Mouse (Mus musculus) ES-Bruce4 (cell line): ENCODE results near the gene Icosl. TPM values are rescaled to one million over a fixed set of nuclear protein-coding genes. Genes with fewer than 3 reads are reported as not detected.

Source experiments
- H3K27ac ChIP-seq: 2 replicates; pipeline ENCODE4 v1.5.1; 2012; ENCODE audit warnings: low read length, inconsistent platforms; ENCODE audit not compliant: insufficient read depth
- H3K27me3 ChIP-seq: 2 replicates; pipeline ENCODE4 v1.6.1; 2012; ENCODE audit warnings: mild to moderate bottlenecking, low read length, inconsistent platforms; ENCODE audit not compliant: control insufficient read depth, poor library complexity, insufficient read depth, severe bottlenecking
- H3K36me3 ChIP-seq: 2 replicates; pipeline ENCODE4 v1.6.1; 2012; ENCODE audit warnings: inconsistent platforms, mild to moderate bottlenecking, low read length, moderate library complexity; ENCODE audit not compliant: control insufficient read depth, poor library complexity, insufficient read depth, severe bottlenecking
- H3K4me1 ChIP-seq: one replicate; pipeline ENCODE4 v1.8.1; 2011; ENCODE audit warnings: low read length; ENCODE audit not compliant: control insufficient read depth, insufficient read depth
- H3K4me3 ChIP-seq: 2 replicates; pipeline ENCODE4 v1.5.1; 2011; ENCODE audit warnings: low read depth, mild to moderate bottlenecking, low read length
- H3K9ac ChIP-seq: 2 replicates; pipeline ENCODE4 v1.6.1; 2012; ENCODE audit warnings: low read depth, mild to moderate bottlenecking, inconsistent platforms; ENCODE audit not compliant: poor library complexity, severe bottlenecking
- H3K9me3 ChIP-seq: replicated peaks from 2 replicates; pipeline ENCODE4 v1.6.1; 2012; ENCODE audit warnings: mild to moderate bottlenecking, low read length, inconsistent platforms; ENCODE audit not compliant: control insufficient read depth, poor library complexity, insufficient read depth, severe bottlenecking
- CTCF ChIP-seq: IDR thresholded peaks from one replicate; pipeline ENCODE4 v1.8.1; 2011; ENCODE audit warnings: low read depth, low read length
- EP300 ChIP-seq: IDR thresholded peaks from 2 replicates; pipeline ENCODE4 v1.6.1; 2011; ENCODE audit warnings: low read depth, low read length; ENCODE audit not compliant: insufficient read depth
- POLR2A ChIP-seq: IDR thresholded peaks from one replicate; pipeline ENCODE4 v1.8.1; 2011; ENCODE audit warnings: low read length; ENCODE audit not compliant: insufficient read depth
- polyA plus RNA-seq: library from polyadenylated mRNA; stranded (reverse); fragments of >200 nt; gene quantifications from 2 replicates; pipeline ENCODE4 v1.2.4, GENCODE M21; 2011; ENCODE audit warnings: low read depth; ENCODE audit not compliant: missing spikeins, insufficient read depth, insufficient read length

The Icosl gene
- polyA plus RNA-seq, 1 experiment, result 13.5 TPM

GRCm38 (mm10) chr10:78037139-78037538 lies 32.0 kb upstream of the Icosl start:
- H3K4me3 ChIP-seq, result peak overlapping the region; percentile 60
- H3K27me3 ChIP-seq, result no peaks in the 10 kb centered on the region
- peaks cover 2% of the 10 kb centered on the region for H3K4me1 ChIP-seq
- no peaks in the 10 kb centered on the region for H3K9me3 ChIP-seq
- H3K9ac ChIP-seq, result no peak overlapping the region
- H3K27ac ChIP-seq, result no peak overlapping the region
- TF ChIP-seq CTCF (no peak), EP300 (0 out of 2 replicates have a peak, but pooled peaks have one; percentile 32), POLR2A (no peak)
- no peaks in the 10 kb centered on the region for H3K36me3 ChIP-seq

GRCm38 (mm10) chr10:78041647-78042046 lies 27.5 kb upstream of the Icosl start, which contains the start of gene Dnmt3l:
Gene Dnmt3l (plus strand): TSS chr10:78041947.
- Histone ChIP-seq H3K4me1 (peaks cover 6% of the 10 kb centered on the region), H3K27ac (no peak within 1 kb of the TSS), H3K9me3 (no peaks in the 10 kb centered on the region), H3K36me3 (no peaks in the 10 kb centered on the region), H3K27me3 (no peaks in the 10 kb centered on the region), H3K9ac (no peak within 1 kb of the TSS), H3K4me3 (peak within 1 kb of the TSS; percentile 46)
- TF ChIP-seq EP300 (no peak), POLR2A (no peak), CTCF (no peak)

GRCm38 (mm10) chr10:78042096-78042495 lies 27.0 kb upstream of the Icosl start:
- no peak for TF ChIP-seq POLR2A
- no peak for TF ChIP-seq CTCF
- no peak for TF ChIP-seq EP300
- Histone ChIP-seq H3K27ac (no peak overlapping the region), H3K27me3 (no peaks in the 10 kb centered on the region)

GRCm38 (mm10) chr10:78042697-78043405 lies 26.3 kb upstream of the Icosl start:
- no peak overlapping the region for H3K27ac ChIP-seq
- H3K9me3 ChIP-seq, result no peaks in the 10 kb centered on the region
- TF ChIP-seq EP300 (no peak), CTCF (no peak), POLR2A (no peak)
- H3K36me3 ChIP-seq, result no peaks in the 10 kb centered on the region
- peak overlapping the region; percentile 46 for H3K4me3 ChIP-seq
- no peak overlapping the region for H3K9ac ChIP-seq
- H3K4me1 ChIP-seq, result peaks cover 6% of the 10 kb centered on the region
- H3K27me3 ChIP-seq, result no peaks in the 10 kb centered on the region

More at GRCm38 (mm10) chr10:78042096-78042495, 27.0 kb upstream of the Icosl start:
- H3K36me3 ChIP-seq, result no peaks in the 10 kb centered on the region
- H3K4me3 ChIP-seq, result peak overlapping the region; percentile 46; the same call in 1 of the 2 replicates
- no peak overlapping the region for H3K9ac ChIP-seq
- no peaks in the 10 kb centered on the region for H3K9me3 ChIP-seq
- peaks cover 6% of the 10 kb centered on the region for H3K4me1 ChIP-seq

- H3K4me3 ChIP-seq, result peak within 1 kb of the TSS; percentile 46
- no peaks in the 10 kb centered on the region for H3K36me3 ChIP-seq
- peaks cover 6% of the 10 kb centered on the region for H3K4me1 ChIP-seq
- H3K9me3 ChIP-seq, result no peaks in the 10 kb centered on the region
- H3K27me3 ChIP-seq, result no peaks in the 10 kb centered on the region
- H3K9ac ChIP-seq, result peak within 1 kb of the TSS; percentile 30
- TF ChIP-seq POLR2A (no peak), CTCF (peak; percentile 81), EP300 (peak; percentile 69; the same call in 1 of the 2 replicates)
- H3K27ac ChIP-seq, result peak within 1 kb of the TSS; percentile 62
Measured at GRCm38 (mm10) chr10:78043406-78043836, 25.7 kb upstream of the Icosl start, which contains the start of gene Aire. Gene Aire (minus strand): TSS chr10:78043610.

GRCm38 (mm10) chr10:78044531-78044930 lies 24.6 kb upstream of the Icosl start:
- peaks cover 6% of the 10 kb centered on the region for H3K4me1 ChIP-seq
- H3K36me3 ChIP-seq, result no peaks in the 10 kb centered on the region
- no peak overlapping the region for H3K27ac ChIP-seq
- H3K27me3 ChIP-seq, result no peaks in the 10 kb centered on the region
- no peak overlapping the region for H3K4me3 ChIP-seq
- TF ChIP-seq CTCF (no peak), POLR2A (no peak), EP300 (no peak)
- no peaks in the 10 kb centered on the region for H3K9me3 ChIP-seq
- H3K9ac ChIP-seq, result no peak overlapping the region
